Mouse (Mus musculus) adrenal gland, adult 18-20 months (tissue): ENCODE measurements around the gene Chd2. TPM values are rescaled to one million over a fixed set of nuclear protein-coding genes. Genes with fewer than 3 reads are reported as not detected.
"Not testable (repeated sequence)": the region's sequence is repeated elsewhere in the genome, so short reads cannot be mapped to it uniquely, and the experiment has no call there.

Experiments used
- DNase-seq, 2 experiments: peaks; one replicate each; pipeline ENCODE4 v3.0.0; 2021 to 2022; ENCODE audit warnings: low spot score in 2 of 2
- total RNA-seq, 2 experiments: library from RNA; stranded (reverse); gene quantifications; 1 replicate in 1 of 2; 2 replicates in 1 of 2; pipeline ENCODE4 v1.2.3; 2021

Gene Chd2
- total RNA-seq, 2 experiments from 2014 or later, result 35.5 to 35.8 TPM

DNA sequence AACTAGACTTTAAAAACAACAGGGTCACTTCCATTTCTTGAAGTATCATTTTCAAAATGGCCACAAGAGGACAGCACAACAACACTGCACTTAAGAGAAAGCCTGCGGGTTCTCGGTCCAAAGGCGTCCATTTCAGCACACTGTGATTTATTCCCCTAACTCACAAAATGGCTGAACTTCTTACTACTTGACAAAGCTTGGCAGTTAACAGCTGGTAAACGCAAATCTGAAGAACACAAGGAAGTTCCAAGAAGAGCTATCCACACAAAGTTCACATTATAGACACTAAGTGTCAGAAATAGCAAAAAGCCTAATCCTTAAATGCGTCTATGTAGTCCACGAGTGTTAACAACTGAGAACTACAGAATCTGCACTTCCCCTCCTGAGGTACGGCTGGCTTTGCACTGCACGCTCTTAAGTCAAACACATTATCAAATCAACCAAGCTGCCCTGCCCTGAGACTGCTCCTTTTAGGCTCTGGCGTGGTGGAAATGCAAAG is 17.1 kb downstream of the Chd2 start:
- DNase-seq, result no peak

- no peak for DNase-seq
Measured at GRCm38 (mm10) chr7:73523608-73524259, 17.9 kb downstream of the Chd2 start.

GRCm38 (mm10) chr7:73523183-73523582 is 18.4 kb downstream of the Chd2 start:
- DNase-seq, result no peak

DNA sequence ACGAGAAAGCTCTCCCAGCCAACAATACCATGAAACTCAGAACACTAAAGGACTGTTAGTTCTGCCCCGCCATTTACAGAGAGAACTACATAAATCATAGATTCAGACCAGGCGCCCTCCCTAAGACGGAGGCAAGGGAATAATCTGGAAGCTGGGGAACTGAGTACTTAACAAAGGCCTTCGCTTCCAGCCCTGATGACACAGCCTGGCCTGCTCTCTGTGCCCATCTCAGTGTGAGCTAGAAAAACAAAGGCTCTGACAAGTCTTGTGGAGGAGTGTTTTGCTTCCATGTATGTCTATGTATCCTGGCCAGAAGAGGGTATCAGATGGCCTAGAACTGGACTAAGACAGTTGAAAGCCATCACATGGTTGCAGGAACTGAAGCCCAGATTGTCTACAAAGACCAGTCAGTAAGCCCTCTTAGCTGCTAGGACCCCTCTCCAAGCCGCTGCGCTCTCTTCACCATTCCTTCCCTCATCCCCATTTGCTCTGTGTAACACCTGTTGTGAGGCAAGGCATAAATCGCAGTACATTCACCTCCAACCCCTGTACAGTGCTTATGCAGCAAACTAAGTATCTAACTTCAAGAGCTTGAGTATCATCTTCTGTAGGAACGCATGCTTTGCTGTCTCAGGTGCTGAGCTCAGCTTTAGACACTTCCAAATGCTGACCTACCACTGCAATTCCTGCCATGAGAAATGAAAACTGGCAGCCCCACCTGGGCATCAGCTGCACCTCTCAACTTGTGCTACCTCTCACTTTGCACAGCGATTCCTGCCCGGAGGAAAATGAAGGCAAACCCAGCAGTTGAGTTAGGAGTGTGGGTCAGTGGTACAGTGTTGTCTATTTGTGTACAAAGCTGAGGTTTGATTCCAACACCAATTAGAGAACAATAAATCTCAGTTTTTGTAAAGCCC is 20.1 kb downstream of the Chd2 start:
- DNase-seq, result no peak

DNA sequence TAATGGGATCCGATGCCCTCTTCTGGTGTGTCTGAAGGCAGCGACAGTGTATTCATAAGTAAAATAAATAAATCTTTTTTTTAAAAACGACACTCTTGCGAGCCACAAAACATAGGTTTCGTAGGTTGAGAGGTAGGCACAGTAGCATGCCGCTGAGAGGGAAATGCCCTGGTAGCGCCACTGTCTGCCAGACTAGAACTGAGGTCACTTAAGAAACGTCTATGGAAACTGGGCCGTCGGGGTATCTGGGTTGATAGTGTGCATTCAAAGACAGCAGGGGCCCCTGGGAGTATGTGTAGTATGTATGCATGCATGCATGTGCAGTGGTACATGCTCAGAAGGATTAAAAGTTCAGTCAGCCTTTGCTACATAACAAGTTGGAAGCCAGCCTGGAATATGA is 21.4 kb downstream of the Chd2 start:
- DNase-seq, result no peak

GRCm38 (mm10) chr7:73519060-73519796 is 22.4 kb downstream of the Chd2 start:
- DNase-seq, result no peak

GRCm38 (mm10) chr7:73518373-73518980 is 23.2 kb downstream of the Chd2 start:
- DNase-seq, result not testable (repeated sequence)

DNA sequence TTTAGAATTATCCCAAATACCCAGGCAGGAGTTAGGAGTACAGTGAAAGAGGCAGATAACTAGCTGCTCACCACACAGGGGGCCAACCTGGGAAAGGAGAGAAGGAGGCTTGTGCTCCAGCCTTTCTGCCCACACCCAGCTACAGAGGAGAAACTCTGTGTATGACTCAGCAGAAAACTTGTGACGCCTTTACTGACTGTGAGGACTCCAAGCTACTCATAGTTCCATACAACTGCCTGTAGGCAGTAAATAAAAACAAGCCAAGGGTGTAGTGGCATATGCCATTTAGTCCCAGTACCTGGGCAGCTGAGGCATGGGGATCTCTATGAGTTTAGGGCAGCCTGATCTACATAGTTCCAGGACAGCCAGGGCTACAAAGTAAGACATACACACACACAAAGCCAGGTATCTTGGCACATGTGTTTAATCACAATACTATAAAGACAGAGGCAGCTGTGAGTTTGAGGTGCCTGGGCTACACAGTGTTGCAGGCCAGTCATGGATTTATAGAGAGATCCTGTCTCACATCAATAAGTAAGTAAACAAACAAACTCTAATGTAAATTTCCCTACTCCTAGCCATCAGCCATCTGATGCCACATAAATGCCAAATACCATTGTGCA is 24.1 kb downstream of the Chd2 start:
- no peak for DNase-seq

DNA sequence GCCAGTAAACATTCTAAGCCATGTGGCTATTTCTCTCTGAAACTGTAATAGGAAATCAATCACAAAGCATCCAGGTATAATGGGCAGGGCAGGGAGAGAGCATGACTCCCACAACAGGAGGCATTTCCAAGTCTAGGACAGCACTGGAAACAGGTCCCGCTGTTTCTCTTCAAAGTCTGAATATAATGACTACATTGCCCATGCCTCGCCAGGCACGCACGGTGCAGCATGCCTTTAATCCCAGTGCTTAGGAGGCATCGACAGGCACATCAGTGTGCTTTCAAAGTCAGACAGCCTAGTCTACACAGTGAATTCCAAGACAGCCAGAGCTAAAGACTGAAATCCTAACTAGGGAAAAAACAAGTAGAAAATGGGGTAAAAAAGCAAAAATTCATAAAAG is 24.8 kb downstream of the Chd2 start:
- no peak for DNase-seq

GRCm38 (mm10) chr7:73514560-73514959 is 27.1 kb downstream of the Chd2 start:
- DNase-seq, result no peak

DNA sequence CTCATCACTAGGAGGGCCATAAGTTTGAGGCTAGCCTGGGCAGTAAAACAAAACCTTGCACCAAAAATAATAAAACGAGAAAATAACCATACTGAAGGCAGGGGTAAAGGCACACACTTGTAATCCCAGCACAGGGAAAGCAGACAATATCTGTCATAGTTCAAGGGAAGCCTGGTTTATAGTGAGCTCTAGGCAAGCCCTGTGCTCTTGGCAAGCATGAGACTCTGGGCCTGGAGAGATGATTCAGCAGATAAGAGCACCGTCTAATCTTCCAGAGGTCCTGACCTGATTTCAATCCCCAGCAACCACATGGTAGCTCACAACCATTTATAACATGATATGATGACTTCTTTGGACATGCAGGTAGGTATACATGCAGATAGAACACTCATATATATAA is 29.2 kb downstream of the Chd2 start:
- no peak for DNase-seq

DNA sequence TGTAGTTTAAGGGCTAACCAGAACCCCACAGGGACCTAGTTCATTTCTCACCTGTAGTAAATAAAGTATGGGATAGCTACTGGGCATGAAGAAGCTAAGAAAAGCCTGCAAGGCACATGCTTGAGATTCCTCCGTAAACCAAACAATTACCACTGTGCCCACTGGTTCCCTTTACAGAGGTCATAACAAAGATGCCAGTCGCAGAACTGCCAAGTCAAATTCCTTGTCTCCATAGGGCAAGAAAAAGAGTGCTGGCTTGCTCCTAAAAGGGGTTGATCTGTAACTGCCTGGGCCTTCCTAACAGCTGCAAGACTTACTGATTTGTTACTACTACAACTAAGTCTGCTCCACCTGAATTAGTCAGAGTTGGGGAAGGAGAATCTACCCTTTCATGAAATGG is 32.9 kb downstream of the Chd2 start:
- no peak for DNase-seq

DNA sequence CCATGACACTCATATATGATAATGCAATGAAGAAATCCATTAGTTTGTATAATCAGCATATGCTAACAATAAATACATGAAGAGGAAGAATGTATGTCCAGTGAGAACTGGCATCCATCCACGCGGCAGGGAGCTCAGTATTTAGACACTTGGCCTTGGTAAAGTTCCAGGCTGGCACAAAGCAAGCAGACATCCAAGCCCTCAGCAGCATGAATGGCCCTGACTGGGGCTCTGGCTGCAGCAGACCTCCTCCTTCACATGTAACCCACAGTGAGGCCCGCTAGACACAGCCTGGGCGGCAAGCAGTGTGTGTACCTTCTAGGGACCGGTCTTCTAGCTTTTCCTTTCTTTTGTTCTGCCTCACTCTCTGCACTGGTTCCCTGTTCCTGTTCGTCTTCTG is 34.1 kb downstream of the Chd2 start:
- DNase-seq, result peak; percentile 39 to 62

GRCm38 (mm10) chr7:73506852-73507251 is 34.8 kb downstream of the Chd2 start:
- no peak for DNase-seq

GRCm38 (mm10) chr7:73505266-73505665 is 36.4 kb downstream of the Chd2 start:
- no peak for DNase-seq

GRCm38 (mm10) chr7:73498200-73498599 is 43.4 kb downstream of the Chd2 start:
- DNase-seq, result no peak

DNA sequence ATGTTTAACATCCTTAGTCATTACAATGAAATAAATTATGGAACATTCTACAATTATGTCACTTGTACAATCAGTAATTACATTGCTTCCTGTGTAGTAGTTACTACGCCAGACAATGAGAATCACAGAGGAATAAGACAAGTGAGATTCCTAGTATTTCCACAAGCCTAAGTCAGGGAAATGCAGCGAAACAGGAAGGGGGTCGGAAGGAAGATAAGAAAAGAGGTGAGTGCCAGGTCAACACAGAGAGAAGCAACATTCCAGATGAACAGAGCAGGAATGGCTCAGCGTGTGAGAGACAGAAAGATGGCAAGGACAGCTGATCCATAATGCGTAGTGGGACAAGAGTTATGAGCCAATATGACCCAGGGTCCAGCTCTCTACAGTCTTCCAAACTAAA is 52.4 kb downstream of the Chd2 start:
- no peak for DNase-seq

- DNase-seq, result no peak
Measured at GRCm38 (mm10) chr7:73481094-73481493, 60.5 kb downstream of the Chd2 start.

- no peak for DNase-seq
Measured at GRCm38 (mm10) chr7:73479506-73479905, 62.1 kb downstream of the Chd2 start.

GRCm38 (mm10) chr7:73478157-73479058 is 63.2 kb downstream of the Chd2 start:
- no peak for DNase-seq
